Mouse (Mus musculus) hindbrain, embryonic 14.5 days (tissue): ENCODE results near the gene Nol8. TPM values are rescaled to one million over a fixed set of nuclear protein-coding genes. Genes with fewer than 3 reads are reported as not detected.

Experiments used
- ATAC-seq: fragments of 200-750 bp; cut with Nextera tagmentation; 2 replicates; pipeline ENCODE4 v1.8.0; 2017; ENCODE audit warnings: moderate number of reproducible peaks, mild to moderate bottlenecking, moderate TSS enrichment, moderate library complexity; ENCODE audit not compliant: low FRiP score
- DNase-seq: peaks from one replicate; pipeline ENCODE4 v3.0.0-alpha.2; 2015; ENCODE audit warnings: low spot score
- H3K27ac ChIP-seq: fragments of 300-500 bp; sonication (generic); 2 replicates; pipeline ENCODE4 v1.5.1; 2014; ENCODE audit warnings: mild to moderate bottlenecking, moderate library complexity
- H3K27me3 ChIP-seq: fragments of 300-500 bp; sonication (generic); 2 replicates; pipeline ENCODE4 v1.6.1; 2014; ENCODE audit warnings: mild to moderate bottlenecking, low read length, mixed read lengths; ENCODE audit not compliant: control insufficient read depth, insufficient read depth
- H3K36me3 ChIP-seq: fragments of 300-500 bp; sonication (generic); replicated peaks from 2 replicates; pipeline ENCODE4 v1.6.1; 2014; ENCODE audit not compliant: control insufficient read depth, insufficient read depth
- H3K4me1 ChIP-seq: fragments of 300-500 bp; sonication (generic); replicated peaks from 2 replicates; pipeline ENCODE4 v1.6.1; 2014; ENCODE audit warnings: antibody characterized with exemption, low read length, mixed read lengths; ENCODE audit not compliant: control insufficient read depth, insufficient read depth
- H3K4me2 ChIP-seq: fragments of 300-500 bp; sonication (generic); replicated peaks from 2 replicates; pipeline ENCODE4 v1.6.1; 2014; ENCODE audit warnings: mild to moderate bottlenecking, moderate library complexity
- H3K4me3 ChIP-seq: fragments of 300-500 bp; sonication (generic); replicated peaks from 2 replicates; pipeline ENCODE4 v1.5.1; 2014; ENCODE audit warnings: mild to moderate bottlenecking, low read length
- H3K9ac ChIP-seq: fragments of 300-500 bp; sonication (generic); 2 replicates; pipeline ENCODE4 v1.6.1; 2014
- H3K9me3 ChIP-seq: fragments of 300-500 bp; sonication (generic); 2 replicates; pipeline ENCODE4 v1.6.1; 2016; ENCODE audit warnings: low read length; ENCODE audit not compliant: control insufficient read depth
- WGBS: fragments of 180-500 bp; shearing (Covaris S2); extraction: QIAGEN DNeasy Blood & Tissue Kit; methylation state at CpG from one replicate; pipeline ENCODE4 v1.1.7; 2014; 5-methylcytosine and 5-hydroxymethylcytosine counted together
- polyA plus RNA-seq: library from polyadenylated mRNA; unstranded; fragments of >200 nt; fragmentation: Nextera tagmentation; extraction: Ambion mirVana; gene quantifications from 2 replicates; pipeline ENCODE4 v1.2.1, GENCODE M21; 2014

Nol8 gene
- polyA plus RNA-seq, 1 experiment from 2014 or later: 13.7 TPM

DNA sequence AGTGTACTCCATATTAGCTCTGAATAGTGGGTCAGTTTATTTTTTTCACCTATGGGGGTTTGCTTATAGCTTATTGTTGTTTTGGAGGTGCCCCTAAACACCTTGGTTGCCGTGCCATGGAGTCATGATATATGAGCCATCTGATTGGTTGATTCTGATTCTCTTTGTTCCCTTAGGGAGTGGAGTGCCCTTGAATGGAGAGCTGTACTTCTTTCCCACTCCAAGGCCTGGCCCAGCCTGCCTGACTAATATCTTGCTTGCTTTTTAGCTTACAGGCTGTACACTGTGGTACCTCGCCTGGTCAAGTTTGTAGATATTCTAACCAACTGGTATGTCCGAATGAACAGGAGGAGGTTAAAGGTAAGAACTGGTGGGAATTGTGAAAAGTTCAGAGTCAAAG is 66.4 kb downstream of the Nol8 start:
- 87% methylated on average over 3 of the region's 3 CpGs for WGBS
- no peak overlapping the region for H3K9ac ChIP-seq
- no peaks in the 10 kb centered on the region for H3K9me3 ChIP-seq

More for the DNA sequence above, 66.4 kb downstream of the Nol8 start:
- no peak for DNase-seq
- Histone ChIP-seq H3K4me3 (no peak overlapping the region), H3K27me3 (no peaks in the 10 kb centered on the region), H3K27ac (no peak overlapping the region), H3K4me1 (no peaks in the 10 kb centered on the region), H3K4me2 (no peak overlapping the region), H3K36me3 (peaks cover 99% of the 10 kb centered on the region)
- ATAC-seq: no peak

Other genes with a start within 250 kb of the Nol8 start
- gene Ippk, start 231.8 kb upstream of the Nol8 start, polyA plus RNA-seq: 13.4 and 13.7 TPM in 2 replicates
- gene Tes3-ps, start 159.8 kb upstream of the Nol8 start, polyA plus RNA-seq: 0.50 and 0.96 TPM in 2 replicates
- gene Ecm2, start 148.3 kb upstream of the Nol8 start, polyA plus RNA-seq: 1.7 and 2.2 TPM in 2 replicates
- gene Aspn, start 108.6 kb upstream of the Nol8 start, polyA plus RNA-seq: 0.32 and 0.86 TPM in 2 replicates
- gene Omd, start 70.6 kb upstream of the Nol8 start, polyA plus RNA-seq: 0.20 and 0.34 TPM in 2 replicates
- gene Ogn, start 45.0 kb upstream of the Nol8 start, polyA plus RNA-seq: 8.6 and 8.7 TPM in 2 replicates
- 8.1 and 8.3 TPM in 2 replicates for gene Cenpp, start 293 bp upstream of the Nol8 start, polyA plus RNA-seq
- gene Iars, start 29.0 kb downstream of the Nol8 start, polyA plus RNA-seq: 52.6 and 59.2 TPM in 2 replicates
- 0.15 TPM in 1 of 2 replicates, not detected in the other for gene Gm30302, start 145.9 kb downstream of the Nol8 start, polyA plus RNA-seq